Mouse (Mus musculus) megakaryocyte, embryonic 14.5 days (primary cell): Measurements from ENCODE around the gene Gm36028.

Experiments used
- FLI1 ChIP-seq: IDR thresholded peaks from 2 replicates; pipeline ENCODE4 v1.6.1; 2012; ENCODE audit warnings: low read length, inconsistent platforms, mixed read lengths
- GATA1 ChIP-seq: IDR thresholded peaks from 3 replicates; pipeline ENCODE4 v1.6.1; 2012; ENCODE audit warnings: mixed read lengths, low read length, inconsistent platforms, borderline replicate concordance

GRCm38 (mm10) chr16:37813691-37814382 is 47.1 kb downstream of the Gm36028 start:
- no peak for TF ChIP-seq GATA1
- TF ChIP-seq FLI1: no peak
